Mouse (Mus musculus) adrenal gland, postnatal 25 days (tissue): Measurements from ENCODE around the gene Vwc2l. TPM values are rescaled to one million over a fixed set of nuclear protein-coding genes. Genes with fewer than 3 reads are reported as not detected.

ENCODE experiments used
- DNase-seq: peaks from one replicate; pipeline ENCODE4 v3.0.0; 2021; ENCODE audit warnings: mixed read lengths
- long read RNA-seq: library from polyadenylated mRNA; stranded (forward); transcript quantifications from one replicate; pipeline ENCODE4 v2.0.0, GENCODE M21; 2021
- total RNA-seq: library from RNA; stranded (reverse); gene quantifications from 2 replicates; pipeline ENCODE4 v1.2.3, GENCODE M21; 2021

Gene Vwc2l
- not detected in 2 replicates for total RNA-seq
- long read RNA-seq: 0 reads

DNA sequence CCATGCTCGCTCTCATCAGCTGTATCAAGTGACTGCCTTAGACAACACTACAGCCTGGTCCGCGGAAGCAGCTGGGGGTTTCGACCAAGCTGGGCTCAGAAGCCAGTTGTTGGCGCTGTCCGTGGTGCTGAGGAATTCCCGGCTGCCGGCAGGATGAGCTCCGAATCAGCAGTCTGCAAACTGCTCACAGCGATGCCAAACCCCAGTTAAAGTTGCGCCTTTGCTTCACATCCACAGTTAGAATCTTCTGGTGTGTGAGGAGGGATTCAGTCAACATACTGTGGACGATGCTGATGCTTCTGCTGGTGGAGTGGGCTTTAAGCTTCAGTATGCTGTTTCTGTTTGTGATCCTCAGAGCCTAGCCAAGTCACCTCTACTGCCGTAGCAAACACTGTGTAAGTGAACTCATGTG lies at the start of gene Vwc2l:
Vwc2l (plus strand) TSS at position 61 of the 412 bp plus-strand sequence.
- DNase-seq: peak; percentile 66

DNA sequence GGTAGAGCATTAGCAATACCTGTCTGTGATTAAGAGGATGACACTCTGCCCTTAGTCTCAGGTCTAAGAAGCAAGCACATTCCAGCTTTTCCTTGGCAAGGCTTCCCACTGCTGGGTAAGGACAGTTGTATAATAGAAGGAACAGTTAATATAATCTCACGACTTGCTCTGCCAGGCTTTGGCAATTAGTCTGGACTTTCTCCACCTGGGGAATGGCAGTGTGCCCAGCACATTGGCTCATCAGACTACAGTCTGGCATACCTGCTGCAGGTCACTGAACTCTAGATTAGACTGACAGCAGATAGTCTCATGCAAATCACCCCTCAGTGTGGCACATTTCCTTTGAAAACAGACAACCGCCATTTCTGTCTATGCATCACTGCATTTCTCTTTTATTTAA lies 33.0 kb upstream of the Vwc2l start:
- no peak for DNase-seq

DNA sequence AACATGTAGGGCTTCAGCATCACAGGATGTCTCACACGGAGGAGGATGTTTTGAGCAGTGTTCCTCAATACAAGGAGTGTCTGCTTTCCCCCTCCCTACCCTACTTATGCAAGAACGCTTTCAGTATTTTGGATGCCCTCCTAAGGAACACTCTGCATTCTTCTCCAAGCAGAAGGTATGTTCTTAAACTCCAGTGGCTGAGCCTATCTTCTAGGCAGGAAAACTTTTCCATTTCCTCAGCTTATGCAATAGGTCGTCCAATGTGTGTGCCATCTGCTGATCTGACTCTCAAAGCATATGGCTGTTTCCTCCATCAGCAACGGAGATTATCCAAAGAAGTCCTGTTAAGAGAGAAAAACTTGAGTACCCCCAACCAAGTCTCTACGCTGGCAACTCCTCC lies 25.2 kb upstream of the Vwc2l start:
- DNase-seq: no peak

DNA sequence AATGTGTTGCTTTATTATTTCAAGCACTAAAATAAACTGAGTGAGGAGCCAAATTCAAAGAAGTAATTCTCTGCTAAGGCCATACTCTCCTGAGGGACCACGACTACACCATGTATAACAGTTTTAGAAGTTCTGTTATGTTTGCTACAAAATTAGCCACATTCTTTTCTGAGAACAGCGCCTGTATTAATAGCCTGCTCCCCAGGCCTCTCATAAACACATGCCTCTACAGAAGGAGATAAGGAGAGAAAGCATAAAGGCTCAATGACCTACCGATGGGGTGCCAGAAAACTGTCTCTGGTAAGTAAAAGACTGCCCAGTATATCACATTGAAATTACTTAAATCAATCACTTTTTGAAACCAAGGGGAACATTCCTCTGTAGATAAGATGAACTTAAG lies 21.6 kb upstream of the Vwc2l start:
- no peak for DNase-seq

DNA sequence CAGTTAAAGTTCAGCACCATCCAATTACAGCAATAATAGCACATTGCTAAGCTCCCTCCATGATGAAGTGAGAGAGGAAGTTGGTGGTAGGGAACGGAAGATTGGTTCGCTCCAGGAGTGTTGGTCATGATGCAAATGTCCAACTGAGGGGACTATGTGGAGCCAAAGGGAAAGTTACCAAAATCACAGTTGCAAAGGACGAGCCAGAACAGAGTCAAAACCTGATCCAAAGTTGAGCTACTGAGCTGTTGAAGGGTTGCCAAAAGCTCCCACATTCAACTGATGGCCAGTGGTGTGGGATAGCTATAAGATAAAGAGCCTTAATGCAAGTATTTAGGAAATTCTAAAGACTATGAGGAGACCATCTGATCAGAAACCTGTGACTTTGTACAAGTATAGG lies 19.7 kb upstream of the Vwc2l start:
- DNase-seq: no peak

DNA sequence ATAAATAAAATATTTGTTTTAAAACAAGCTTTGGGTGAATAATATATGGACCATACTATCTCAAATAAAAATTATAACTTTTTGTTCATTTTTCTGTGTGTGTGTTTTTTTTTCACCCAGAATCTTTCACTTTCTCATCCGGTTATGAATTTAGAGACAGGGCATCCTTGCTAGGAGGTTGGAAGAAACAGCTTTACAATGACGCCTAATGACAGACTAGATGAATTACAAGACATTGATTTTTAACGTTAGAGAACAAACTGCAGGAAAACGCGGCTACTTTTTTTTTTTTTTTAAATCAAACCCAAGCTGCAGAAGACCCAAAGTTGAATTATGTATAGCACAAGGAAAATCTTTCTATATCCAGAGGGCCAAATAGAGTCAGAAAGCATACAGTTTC lies 470 bp upstream of the Vwc2l start:
- DNase-seq: no peak

DNA sequence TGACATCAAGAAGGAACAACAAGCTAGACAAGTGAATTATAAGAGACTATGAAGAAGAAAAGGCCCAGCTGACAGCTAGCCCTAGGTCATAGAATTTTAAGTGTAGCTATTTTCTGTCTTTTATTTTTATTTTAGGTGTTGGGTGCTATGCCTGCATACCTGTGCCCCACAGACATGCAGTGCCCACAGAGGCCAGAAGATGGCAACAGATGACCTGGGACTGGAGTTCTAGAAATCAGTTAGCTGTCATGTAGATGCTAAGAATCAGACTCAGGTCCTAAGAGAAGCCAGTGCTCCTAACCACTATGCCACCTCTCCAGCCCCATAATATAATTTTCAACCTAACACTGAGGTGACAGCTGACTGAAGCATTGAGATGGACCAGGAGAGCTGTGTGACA lies 61.6 kb downstream of the Vwc2l start:
- no peak for DNase-seq

DNA sequence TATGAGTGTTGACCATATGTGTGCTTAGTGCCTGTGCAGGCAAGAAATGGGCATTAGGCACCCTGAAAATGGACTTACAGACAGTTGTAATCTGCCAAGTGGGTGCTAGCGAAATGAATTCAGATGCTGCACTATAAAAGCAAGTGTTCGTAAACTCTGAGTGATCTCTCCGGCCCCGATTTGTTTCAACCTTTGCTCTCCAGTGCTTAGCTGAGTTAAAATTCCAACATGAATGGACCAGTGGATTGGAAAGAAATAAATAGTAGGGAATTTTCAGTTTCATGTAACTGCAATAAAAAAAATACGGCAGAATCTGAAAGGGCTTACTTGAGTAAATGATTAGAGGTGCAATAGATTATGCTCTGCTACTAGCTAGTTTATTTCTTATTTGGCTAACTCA lies 66.1 kb downstream of the Vwc2l start:
- DNase-seq: no peak

DNA sequence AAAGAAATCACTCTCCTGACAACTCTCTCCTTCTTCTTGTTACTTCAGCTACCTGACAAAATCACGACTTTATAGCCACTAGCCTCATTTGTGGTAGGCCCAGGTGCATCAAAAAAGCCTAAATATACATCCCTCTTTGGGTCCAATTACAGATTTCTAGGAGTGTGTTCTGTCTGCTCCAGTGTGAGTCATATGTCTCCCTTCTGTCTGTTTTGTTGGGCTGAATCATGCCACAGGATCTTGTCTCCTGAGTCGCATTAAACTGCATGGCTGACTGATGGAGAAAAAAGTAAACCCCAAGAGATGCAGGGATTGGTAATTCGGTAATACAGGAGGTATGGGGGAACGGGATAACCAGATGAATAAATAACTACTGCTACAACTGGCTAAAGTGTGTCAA lies 69.6 kb downstream of the Vwc2l start:
- DNase-seq: no peak

DNA sequence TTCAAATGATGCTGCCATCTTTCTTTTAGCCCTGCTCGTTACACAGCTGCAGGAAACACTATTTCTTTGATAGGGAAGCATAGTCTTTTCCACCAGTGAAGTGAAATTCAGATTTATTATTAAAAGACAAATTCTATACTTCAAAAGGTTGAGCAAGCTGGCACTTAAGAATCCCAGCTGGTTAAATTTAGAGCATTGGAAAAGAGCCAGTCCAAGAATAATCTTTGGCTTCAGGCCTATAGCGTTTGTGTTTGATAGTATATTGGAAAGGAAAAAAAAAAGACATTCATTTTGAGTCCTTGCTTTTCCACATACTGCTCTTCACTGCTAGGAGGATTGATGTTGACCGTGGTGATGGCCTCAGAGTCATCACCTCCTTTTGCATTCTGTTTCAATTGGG lies 77.9 kb downstream of the Vwc2l start:
- DNase-seq: no peak

DNA sequence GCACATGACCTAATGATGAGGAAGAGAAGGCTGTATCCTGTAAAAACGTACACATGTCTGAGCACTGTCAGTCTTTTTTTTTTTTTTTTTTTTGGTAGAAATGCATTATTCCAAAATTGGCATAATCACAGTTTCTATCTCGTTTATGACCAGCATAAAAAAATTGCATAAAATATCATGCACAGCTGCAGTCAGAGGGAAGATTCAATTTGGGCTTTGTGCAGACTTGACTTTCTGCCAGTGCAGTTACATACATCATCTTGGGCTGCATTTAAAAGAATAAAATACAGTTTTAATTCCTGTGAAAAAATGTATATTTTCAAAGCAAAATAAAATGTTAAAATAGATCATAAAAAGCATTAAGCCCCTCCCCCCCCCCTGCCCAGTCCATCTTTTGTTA lies 97.6 kb downstream of the Vwc2l start:
- no peak for DNase-seq

DNA sequence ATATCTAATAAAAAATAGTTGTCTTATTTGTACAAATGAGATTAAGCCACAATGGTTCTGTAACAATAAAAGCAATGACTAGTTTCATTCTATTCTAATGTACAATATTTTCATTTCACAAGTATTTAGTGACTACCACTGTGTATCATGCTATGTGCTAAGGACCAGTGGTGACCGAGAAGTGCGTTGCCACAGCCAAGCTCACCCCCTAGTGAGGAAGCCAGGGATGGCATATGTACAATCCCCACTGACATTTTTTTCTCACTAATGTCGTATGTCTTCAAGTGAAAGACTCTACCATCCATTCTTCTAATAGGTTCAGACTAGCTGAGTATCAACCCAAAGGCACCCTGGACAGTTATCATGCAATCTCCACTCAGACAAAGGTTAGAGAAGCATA lies 107.7 kb downstream of the Vwc2l start:
- no peak for DNase-seq

DNA sequence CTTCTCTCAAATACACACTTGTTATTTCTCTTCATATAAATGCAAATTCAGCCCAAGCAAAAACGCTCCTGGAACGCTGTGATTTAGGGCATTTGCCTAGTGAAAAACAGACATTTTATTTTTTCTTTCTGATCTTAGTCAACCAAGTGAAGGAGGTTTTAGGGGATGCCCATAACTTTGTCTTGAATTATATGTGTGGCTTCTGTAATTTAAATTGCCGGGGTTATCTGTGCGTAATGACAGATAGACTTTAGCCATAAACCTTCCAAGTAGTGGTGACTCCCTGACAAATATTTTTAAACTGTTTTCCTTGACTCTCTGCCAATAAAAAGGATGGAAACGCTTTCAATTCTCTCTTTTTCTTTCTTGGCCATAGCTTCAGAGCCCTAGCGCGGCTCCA lies 116.7 kb downstream of the Vwc2l start:
- no peak for DNase-seq

DNA sequence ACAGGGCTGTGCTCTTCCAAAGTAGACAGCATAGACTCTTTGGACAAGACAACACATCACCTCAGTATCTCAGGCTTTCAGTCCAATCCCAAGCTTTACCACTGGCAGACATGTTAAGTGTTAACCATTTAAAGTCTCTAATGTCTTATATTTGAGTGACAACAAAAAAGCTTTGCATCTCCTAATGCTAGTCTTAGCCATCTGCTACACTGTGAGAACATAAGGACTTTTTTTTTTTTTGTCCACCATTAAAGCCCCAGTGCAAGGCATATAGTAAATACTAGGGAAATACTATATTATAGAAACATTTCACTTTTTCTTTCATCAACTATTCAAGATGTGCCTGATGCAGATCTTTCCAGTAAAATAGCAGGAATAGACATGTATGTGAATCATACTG lies 119.8 kb downstream of the Vwc2l start:
- no peak for DNase-seq

DNA sequence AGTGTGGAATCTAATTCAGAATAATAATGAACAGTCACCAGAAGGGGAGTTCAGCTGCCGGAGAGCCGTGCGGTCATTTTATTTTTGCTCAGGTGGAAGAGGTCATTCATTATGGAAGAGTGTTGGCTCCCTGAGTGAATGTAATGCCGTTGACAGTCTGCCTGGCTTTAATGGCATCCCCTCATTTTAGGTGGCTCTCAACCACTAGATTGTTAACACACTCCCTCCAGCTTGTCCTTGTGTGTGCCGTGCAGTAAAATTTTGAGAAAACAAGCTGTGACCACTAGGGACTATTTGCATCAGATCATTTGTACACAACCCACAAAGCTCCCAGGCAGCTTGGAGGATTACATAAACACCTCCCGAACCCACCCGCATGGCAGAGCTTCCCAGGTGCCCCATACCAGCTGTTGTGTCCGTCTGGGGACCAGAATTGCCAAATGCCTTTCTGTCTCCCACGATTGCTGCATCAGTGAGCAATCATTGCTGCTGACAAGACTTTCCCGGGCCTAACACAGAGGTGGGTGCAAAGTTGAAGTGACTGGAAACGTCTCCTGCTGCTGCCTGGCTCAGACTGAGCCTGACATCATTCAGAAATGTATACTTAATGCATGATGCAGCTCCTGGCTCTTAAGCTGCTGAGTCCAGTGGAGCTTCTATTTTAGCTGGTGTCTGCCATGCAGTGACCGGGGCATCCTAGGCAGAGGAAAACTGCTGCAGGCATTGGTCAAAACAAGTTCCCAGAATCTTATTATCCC lies 126.3 kb downstream of the Vwc2l start:
- DNase-seq: no peak

DNA sequence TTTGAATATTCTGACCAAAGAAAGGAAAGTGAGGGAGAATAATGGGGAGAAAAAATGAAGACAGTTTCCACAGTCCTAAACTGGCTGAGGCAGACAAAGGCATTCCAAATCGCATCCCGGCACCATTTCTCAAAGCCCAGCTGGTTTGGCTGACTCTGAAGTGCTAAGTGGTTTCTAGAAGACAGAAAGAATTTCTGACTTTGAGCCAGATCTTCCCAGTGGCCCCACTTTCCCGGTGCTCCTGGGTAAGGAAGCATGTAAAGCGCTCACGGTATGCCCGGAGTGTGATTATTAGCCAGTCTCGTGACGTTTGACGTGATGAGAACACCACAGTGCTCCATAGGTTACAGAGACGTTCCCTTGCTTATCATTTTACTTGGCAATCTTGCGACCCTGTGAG lies 127.9 kb downstream of the Vwc2l start:
- no peak for DNase-seq

DNA sequence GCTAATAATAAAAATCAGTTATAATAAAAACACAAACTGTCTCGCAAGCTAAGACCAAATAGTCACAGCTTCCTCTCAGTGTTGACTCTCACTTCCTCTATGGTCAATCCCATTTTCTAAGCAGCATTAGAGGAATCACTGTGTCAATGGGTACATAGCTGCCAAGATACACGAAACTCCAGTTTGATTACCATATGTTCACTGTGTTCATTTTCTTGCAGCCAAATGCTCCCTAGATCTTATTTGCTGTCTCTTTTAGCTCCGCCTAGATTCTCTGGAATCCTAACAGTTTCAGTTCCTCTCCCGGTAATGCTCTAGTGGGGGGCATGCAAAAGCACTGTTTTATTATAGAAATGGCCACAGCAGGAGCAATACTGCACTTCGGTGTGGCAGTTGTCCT lies 130.4 kb downstream of the Vwc2l start:
- DNase-seq: no peak

DNA sequence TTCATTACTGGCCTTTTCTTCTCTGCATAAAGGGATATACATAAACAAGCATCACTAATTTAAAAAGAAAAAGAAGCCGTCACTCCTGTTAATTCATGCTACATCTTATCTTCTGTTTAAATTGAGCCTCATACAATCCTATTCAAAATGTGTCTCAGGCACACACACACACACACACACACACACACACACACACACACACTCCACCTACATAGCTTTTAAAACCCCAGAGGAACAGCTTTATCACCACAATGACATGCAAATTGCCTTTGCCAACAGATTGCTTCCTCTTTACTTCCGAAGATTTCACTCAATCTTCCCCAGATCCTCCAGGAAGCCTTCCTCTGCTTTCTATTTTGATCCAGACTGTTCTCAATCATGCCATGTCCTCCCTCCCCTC lies 136.2 kb downstream of the Vwc2l start:
- DNase-seq: no peak

DNA sequence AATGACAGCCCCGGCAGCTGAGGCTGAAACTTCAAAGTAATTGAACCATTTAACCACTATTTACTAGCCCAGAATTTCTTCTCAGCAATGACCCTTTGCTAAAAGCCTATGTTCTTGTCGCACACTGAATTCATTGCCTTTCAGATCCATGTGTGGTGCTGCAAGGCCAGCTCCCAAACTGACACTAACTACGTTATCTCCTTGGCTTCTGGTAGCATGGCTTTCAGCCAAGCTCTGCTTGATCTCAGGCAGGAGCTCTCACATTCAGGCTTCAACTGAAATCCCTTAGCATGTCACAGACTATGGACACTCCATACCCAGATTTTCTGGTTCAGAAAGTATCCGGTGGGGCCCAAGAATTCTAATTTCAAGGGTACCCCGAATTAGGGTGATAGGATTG lies 140.6 kb downstream of the Vwc2l start:
- DNase-seq: peak; percentile 38

DNA sequence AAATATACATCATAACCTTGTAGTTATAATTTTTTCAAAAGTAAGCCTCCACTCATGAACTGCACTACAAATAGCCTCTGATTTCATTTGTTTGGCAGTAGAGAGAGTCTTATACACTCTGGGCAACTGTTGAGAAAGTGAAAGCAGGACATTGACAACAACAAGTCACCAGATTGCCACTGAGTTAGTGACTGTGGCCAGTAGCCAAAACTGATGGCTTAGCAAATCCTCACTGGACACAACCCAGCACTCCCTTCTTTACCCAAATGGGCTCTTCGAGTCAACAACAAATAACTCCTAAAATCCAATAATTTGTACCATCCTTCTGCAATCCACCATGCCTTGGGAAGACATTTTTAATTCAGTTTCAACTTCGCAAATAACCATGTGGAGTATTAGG lies 155.0 kb downstream of the Vwc2l start:
- no peak for DNase-seq

DNA sequence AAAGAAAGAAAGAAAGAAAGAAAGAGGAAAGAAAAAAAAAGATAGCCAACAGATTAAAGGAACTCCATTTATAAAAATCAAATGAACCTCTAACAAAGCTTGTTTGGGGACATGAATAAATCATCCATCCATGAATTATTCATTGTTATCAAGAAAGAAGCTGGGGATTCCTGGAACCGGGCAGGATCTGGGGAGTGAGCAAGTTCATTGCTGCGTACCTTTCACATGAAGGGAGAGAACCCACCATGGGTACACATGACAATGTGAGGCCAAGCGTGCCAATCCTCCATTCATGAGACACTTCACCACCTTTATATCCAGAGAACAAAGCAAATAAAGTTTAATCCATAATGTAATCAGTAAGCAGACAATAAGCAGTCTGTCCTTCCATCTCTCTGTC lies 155.8 kb downstream of the Vwc2l start:
- DNase-seq: no peak

DNA sequence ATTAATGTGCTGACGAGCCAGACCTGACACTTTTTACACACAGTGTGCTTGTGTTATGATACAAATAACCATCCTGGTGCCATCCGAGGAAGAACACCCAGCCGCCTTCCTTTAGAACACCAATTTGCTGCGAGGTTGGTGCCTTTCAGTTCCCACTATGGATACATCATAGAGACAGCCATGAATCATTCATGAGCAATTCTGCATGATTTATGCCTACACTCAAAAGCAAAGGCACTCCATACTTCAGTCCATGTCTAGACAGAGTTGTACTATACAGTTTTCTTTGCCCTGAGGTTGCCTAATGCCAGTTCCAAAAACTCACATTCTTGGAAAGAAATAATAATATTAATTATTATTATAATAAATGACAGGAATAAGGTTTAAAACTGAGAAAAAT lies 158.6 kb downstream of the Vwc2l start:
- no peak for DNase-seq

DNA sequence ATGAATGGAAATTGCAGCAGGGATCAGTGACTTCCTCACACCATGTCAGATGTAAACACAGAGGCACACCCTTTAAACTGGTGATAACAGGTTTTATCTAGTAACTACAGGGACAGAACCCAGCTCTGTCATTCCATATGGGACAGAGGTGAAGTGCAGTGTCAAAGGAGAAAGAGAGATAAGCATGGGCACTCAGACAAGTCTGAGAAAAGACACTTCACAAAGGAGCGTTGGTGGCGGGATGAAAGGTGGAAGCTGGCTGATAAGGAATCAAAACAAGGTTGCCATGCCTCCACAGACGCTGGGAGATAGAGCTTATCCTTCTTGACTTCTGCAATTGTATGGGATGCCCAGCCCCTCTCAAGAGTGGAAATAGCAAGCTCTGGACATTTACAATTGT lies 176.8 kb downstream of the Vwc2l start:
- DNase-seq: no peak

DNA sequence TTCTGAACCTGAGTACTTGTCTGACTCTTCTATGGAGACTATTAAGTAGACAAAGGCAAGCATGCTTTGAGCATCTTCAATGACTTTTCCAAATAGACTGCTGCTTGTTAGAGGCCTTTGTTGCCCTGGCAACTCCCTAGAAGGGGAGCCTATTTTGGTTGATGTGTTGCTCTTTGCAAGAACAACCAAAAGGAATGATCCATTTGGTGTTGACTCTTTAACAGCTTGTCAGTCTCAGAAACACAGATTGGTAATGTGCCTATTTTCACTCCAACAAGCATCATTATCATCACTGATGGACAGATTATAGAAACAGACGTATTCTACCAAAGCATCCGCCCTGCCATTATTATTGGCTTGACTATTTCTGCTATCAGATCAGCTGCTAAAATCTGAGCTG lies 181.9 kb downstream of the Vwc2l start:
- no peak for DNase-seq

DNA sequence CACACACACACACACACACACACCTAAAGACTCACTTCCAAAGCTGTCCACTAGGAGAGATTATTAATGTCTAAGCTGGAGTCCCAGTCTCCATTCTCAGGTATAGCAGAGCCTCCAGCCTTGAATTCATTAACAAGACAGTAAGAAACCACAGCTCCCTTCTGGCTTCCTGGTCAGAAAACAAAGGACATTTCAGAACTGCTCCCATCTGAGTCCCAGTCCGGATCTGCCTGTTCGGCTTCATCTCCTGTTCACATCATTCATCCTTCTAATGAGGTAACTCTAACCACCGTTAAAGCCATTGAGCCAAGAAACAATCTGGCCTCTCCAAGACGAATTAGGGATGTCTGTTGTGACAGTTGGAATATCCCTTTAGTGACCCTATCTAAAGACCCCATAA lies 185.7 kb downstream of the Vwc2l start:
- DNase-seq: no peak
